In genomic region chr5:140256685-140257084, GRCm38 (mm10) we compare ENCODE assay signal across 17 mouse cellular contexts.
DNase-seq lines count a peak whose midpoint lies in the region; ATAC-seq lines count a peak whose summit lies in the region.
"Had no signal": no experiment of that assay in that cellular context is flagged by ENCODE, and none has a peak within 500 bp of the region (broad histone marks: within the 10 kb centered on the region; RNA-seq: fewer than 3 reads in every experiment).

No protein-coding gene starts in this region.

- H3K27me3 ChIP-seq in heart, embryonic 12.5 days (replicated peaks): peaks cover 63% of the 10 kb centered on the region
- no peaks in the 10 kb centered on the region for H3K27me3 ChIP-seq in kidney, embryonic 16.5 days (ENCODE audit: insufficient read depth, low read length)
- no peaks in the 10 kb centered on the region for H3K27me3 ChIP-seq in limb, embryonic 10.5 days (ENCODE audit: low read depth, poor library complexity, severe bottlenecking)
- H3K27me3 ChIP-seq: embryonic facial prominence, embryonic 13.5 days; forebrain, embryonic 12.5 days had no signal

- H3K4me1 ChIP-seq in heart, embryonic 12.5 days (replicated peaks): no peaks in the 10 kb centered on the region
- no peaks in the 10 kb centered on the region for H3K4me1 ChIP-seq in kidney, embryonic 16.5 days (ENCODE audit: insufficient read depth, low read length)
- no peaks in the 10 kb centered on the region for H3K4me1 ChIP-seq in limb, embryonic 10.5 days
- H3K4me1 ChIP-seq: embryonic facial prominence, embryonic 13.5 days; forebrain, embryonic 12.5 days had no signal

- peak; percentile 33; the same call in 1 of the 2 replicates for ATAC-seq in heart, embryonic 12.5 days (ENCODE audit: insufficient number of reproducible peaks, low FRiP score)
- ATAC-seq in kidney, embryonic 16.5 days (ENCODE audit: low FRiP score, low TSS enrichment): 0 out of 2 replicates have a peak, but pooled peaks have one; percentile 33
- ATAC-seq: forebrain, embryonic 16.5 days had no signal

- DNase-seq in heart, postnatal 10 days: no peak
- no peak for DNase-seq in kidney, adult 8-10 months
- DNase-seq in limb, embryonic 10.5 days (ENCODE audit: low spot score): no peak
- peak; percentile 73 for DNase-seq in thymus, postnatal 4 days
- DNase-seq in gastrocnemius, postnatal 14 days: no peak
- DNase-seq: adrenal gland, postnatal 10 days; cerebellum, adult 11 months; cerebellum, adult 8-10 months; cerebellum, postnatal 14 days; embryo, embryonic 11 days; gastrocnemius, postnatal 36 days; heart, postnatal 14 days had no signal

- H3K4me3 ChIP-seq in heart, embryonic 12.5 days: no peak overlapping the region
- no peak overlapping the region for H3K4me3 ChIP-seq in kidney, embryonic 16.5 days (ENCODE audit: low read length)
- H3K4me3 ChIP-seq in limb, embryonic 10.5 days: no peak overlapping the region
- H3K4me3 ChIP-seq: embryonic facial prominence, embryonic 13.5 days; forebrain, embryonic 12.5 days had no signal

- 90% methylated on average over 10 of the region's 10 CpGs for WGBS in heart, embryonic 12.5 days
- WGBS in kidney, embryonic 16.5 days: 75% methylated on average over 10 of the region's 10 CpGs
- WGBS in limb, embryonic 10.5 days: 93% methylated on average over 10 of the region's 10 CpGs

- H3K27ac ChIP-seq in heart, embryonic 12.5 days (ENCODE audit: poor library complexity, severe bottlenecking): no peak overlapping the region
- H3K27ac ChIP-seq in kidney, embryonic 16.5 days (ENCODE audit: low read length): no peak overlapping the region
- H3K27ac ChIP-seq in limb, embryonic 10.5 days: peak overlapping the region; percentile 16; the same call in 1 of the 2 replicates
- H3K27ac ChIP-seq: embryonic facial prominence, embryonic 13.5 days; forebrain, embryonic 12.5 days had no signal

- H3K9me3 ChIP-seq in heart, embryonic 12.5 days (replicated peaks): no peaks in the 10 kb centered on the region
- H3K9me3 ChIP-seq in kidney, embryonic 16.5 days (ENCODE audit: low read length): no peaks in the 10 kb centered on the region
- H3K9me3 ChIP-seq in limb, embryonic 10.5 days (replicated peaks): no peaks in the 10 kb centered on the region
- H3K9me3 ChIP-seq: embryonic facial prominence, embryonic 13.5 days; forebrain, embryonic 12.5 days had no signal

- peaks cover 16% of the 10 kb centered on the region; the same call in 1 of the 2 replicates for H3K36me3 ChIP-seq in heart, embryonic 12.5 days
- H3K36me3 ChIP-seq in kidney, embryonic 16.5 days (ENCODE audit: insufficient read depth, low read length): peaks cover 12% of the 10 kb centered on the region; the same call in 1 of the 2 replicates
- H3K36me3 ChIP-seq in limb, embryonic 10.5 days: peaks cover 85% of the 10 kb centered on the region

- H3K9ac ChIP-seq in heart, embryonic 12.5 days: no peak overlapping the region
- H3K9ac ChIP-seq in kidney, embryonic 16.5 days (replicated peaks; ENCODE audit: low read length): no peak overlapping the region
- H3K9ac ChIP-seq: embryonic facial prominence, embryonic 13.5 days; forebrain, embryonic 12.5 days had no signal

- intact Hi-C loops in heart, postnatal 10 days (cut with DNase I): no loop called here
- intact Hi-C loops in gastrocnemius, postnatal 14 days (cut with DNase I; ENCODE audit: low total_unique reads): no loop called here

- H3K4me2 ChIP-seq in heart, embryonic 12.5 days: no peak overlapping the region
- no peak overlapping the region for H3K4me2 ChIP-seq in kidney, embryonic 16.5 days (replicated peaks; ENCODE audit: low read depth, low read length)
- H3K4me2 ChIP-seq: embryonic facial prominence, embryonic 13.5 days; forebrain, embryonic 12.5 days had no signal
